Mouse (Mus musculus) mouse embryonic stem cell (cell line): ENCODE results near the gene Mthfsl.
"Not testable (repeated sequence)": the region's sequence is repeated elsewhere in the genome, so short reads cannot be mapped to it uniquely, and the experiment has no call there.

Experiments
- in situ Hi-C, 2 experiments: fragments of 300-500 bp; cut with MboI; formaldehyde crosslinking; loops; 1 replicate in 1 of 2; 3 replicates in 1 of 2; pipeline ENCODE4 v1.14.3; 2019 to 2020; ENCODE audit warnings: low sequenced_read_pairs in 2 of 2, low pct_unique_long_range_greater_than_20kb in 1 of 2, mixed read lengths in 1 of 2; ENCODE audit not compliant: unreplicated experiment in 1 of 2

Gene Mthfsl

GRCm38 (mm10) chr9:88719989-88720537 lies at the start of gene Mthfsl:
Gene Mthfsl (minus strand): TSS chr9:88720296.
- in situ Hi-C loops: not testable (repeated sequence)

- in situ Hi-C loops: not testable (repeated sequence)
These were observed 49.4 kb upstream of the Mthfsl start for GRCm38 (mm10) chr9:88769470-88769869.

- in situ Hi-C loops: loop anchor here in 1 of 2 experiments (25.0 kb wide), 1 partner anchor 184 kb away; no protein-coding TSS in a partner anchor
These were observed 26.6 kb upstream of the Mthfsl start for GRCm38 (mm10) chr9:88746687-88747086.

- in situ Hi-C loops: loop anchor here in 1 of 2 experiments (25.0 kb wide), 1 partner anchor 184 kb away; no protein-coding TSS in a partner anchor
These were observed 25.9 kb upstream of the Mthfsl start for GRCm38 (mm10) chr9:88746046-88746445.

- in situ Hi-C loops: loop anchor here in 1 of 2 experiments (25.0 kb wide), 1 partner anchor 173 kb away; no protein-coding TSS in a partner anchor
These were observed 15.2 kb upstream of the Mthfsl start for GRCm38 (mm10) chr9:88735289-88735688.

- in situ Hi-C loops: loop anchor here in 1 of 2 experiments (25.0 kb wide), 1 partner anchor 171 kb away; no protein-coding TSS in a partner anchor
These were observed 13.1 kb upstream of the Mthfsl start for GRCm38 (mm10) chr9:88733182-88733581.

GRCm38 (mm10) chr9:88732334-88732733 lies 12.2 kb upstream of the Mthfsl start:
- in situ Hi-C loops: loop anchor here in 1 of 2 experiments (25.0 kb wide), 1 partner anchor 170 kb away; no protein-coding TSS in a partner anchor

GRCm38 (mm10) chr9:88731728-88732127 lies 11.6 kb upstream of the Mthfsl start, which contains the start of gene Bcl2a1d:
Gene Bcl2a1d (minus strand): TSS chr9:88731914.
- in situ Hi-C loops: loop anchor here in 1 of 2 experiments (25.0 kb wide), 1 partner anchor 169 kb away; no protein-coding TSS in a partner anchor

GRCm38 (mm10) chr9:88728311-88728710 lies 8.2 kb upstream of the Mthfsl start:
- in situ Hi-C loops: loop anchor here in 1 of 2 experiments (25.0 kb wide), 1 partner anchor 166 kb away; no protein-coding TSS in a partner anchor

GRCm38 (mm10) chr9:88721628-88722027 lies 1.5 kb upstream of the Mthfsl start:
- in situ Hi-C loops: not testable (repeated sequence)

GRCm38 (mm10) chr9:88719073-88719921 lies 799 bp downstream of the Mthfsl start:
- in situ Hi-C loops: not testable (repeated sequence)

GRCm38 (mm10) chr9:88718593-88718992 lies 1.5 kb downstream of the Mthfsl start:
- in situ Hi-C loops: not testable (repeated sequence)

GRCm38 (mm10) chr9:88718140-88718539 lies 2.0 kb downstream of the Mthfsl start:
- in situ Hi-C loops: not testable (repeated sequence)

GRCm38 (mm10) chr9:88714515-88714914 lies 5.6 kb downstream of the Mthfsl start:
- in situ Hi-C loops: not testable (repeated sequence)

GRCm38 (mm10) chr9:88712164-88712749 lies 7.8 kb downstream of the Mthfsl start:
- in situ Hi-C loops: not testable (repeated sequence)

- in situ Hi-C loops: not testable (repeated sequence)
These were observed 9.1 kb downstream of the Mthfsl start for GRCm38 (mm10) chr9:88710910-88711438.

GRCm38 (mm10) chr9:88710439-88710838 lies 9.7 kb downstream of the Mthfsl start:
- in situ Hi-C loops: not testable (repeated sequence)

- in situ Hi-C loops: not testable (repeated sequence)
These were observed 10.3 kb downstream of the Mthfsl start for GRCm38 (mm10) chr9:88709794-88710193.
